Mouse (Mus musculus): ENCODE results near the gene Eng.

DNA sequence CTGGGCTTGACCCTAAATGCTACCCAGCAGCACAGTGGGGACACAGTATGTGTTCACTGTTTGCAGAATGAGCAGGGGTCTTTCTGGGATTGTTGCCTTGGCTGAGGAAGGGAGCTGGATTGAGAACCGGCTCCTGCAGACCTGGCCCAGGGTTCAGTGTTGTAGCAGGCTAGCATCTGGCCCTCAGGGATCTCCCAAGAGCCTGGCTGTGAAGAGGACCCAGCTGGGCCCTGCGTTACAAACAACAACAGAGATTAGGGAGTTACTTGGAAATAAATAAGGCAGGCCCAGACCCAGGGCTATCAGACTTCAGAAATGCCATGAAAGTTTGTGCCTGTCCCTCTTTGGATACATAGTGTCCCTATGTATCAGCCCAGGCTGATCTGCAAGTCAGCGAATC lies 748 bp upstream of the Eng start:
- no peak for TF ChIP-seq POLR2A (IDR thresholded peaks at IDR 0.05; ENCODE audit: borderline replicate concordance, extremely low read depth, insufficient read depth, insufficient read length, poor library complexity, severe bottlenecking)
- TF ChIP-seq CTCF (IDR thresholded peaks at IDR 0.05; ENCODE audit: borderline replicate concordance, extremely low read depth, insufficient read depth, insufficient read length): no peak

All from brain, embryonic 14.5 days (tissue).